Mouse (Mus musculus): Measurements from ENCODE around the gene Smyd3.

GRCm38 (mm10) chr1:179443423-179443822, 74.4 kb downstream of the Smyd3 start:
- no peak for TF ChIP-seq POLR2A (IDR thresholded peaks at IDR 0.05; ENCODE audit: borderline replicate concordance, low read depth, low read length)
- no peak for TF ChIP-seq CTCF (IDR thresholded peaks at IDR 0.05; ENCODE audit: low read depth, low read length)

All from bone marrow macrophage, adult 2 months (primary cell).